Mouse (Mus musculus) ES-Bruce4 (cell line): ENCODE data around the gene Cog4.

Experiments
- CTCF ChIP-seq: IDR thresholded peaks from one replicate; pipeline ENCODE4 v1.8.1; 2011; ENCODE audit warnings: low read depth, low read length
- EP300 ChIP-seq: IDR thresholded peaks from 2 replicates; pipeline ENCODE4 v1.6.1; 2011; ENCODE audit warnings: low read depth, low read length; ENCODE audit not compliant: insufficient read depth
- POLR2A ChIP-seq: IDR thresholded peaks from one replicate; pipeline ENCODE4 v1.8.1; 2011; ENCODE audit warnings: low read length; ENCODE audit not compliant: insufficient read depth

- TF ChIP-seq CTCF (no peak), EP300 (no peak), POLR2A (no peak)
Measured at GRCm38 (mm10) chr8:110803856-110804255, 42.5 kb upstream of the Cog4 start.
